ENCODE assay signal across 9 mouse cellular contexts in genomic region chr13:25727504-25728095, GRCm38 (mm10).
DNase-seq lines count a peak whose midpoint lies in the region; ATAC-seq and TF ChIP-seq lines count a peak whose summit lies in the region.
"Had no signal": no experiment of that assay in that cellular context is flagged by ENCODE, and none has a peak within 500 bp of the region (broad histone marks: within the 10 kb centered on the region; RNA-seq: fewer than 3 reads in every experiment).

No protein-coding gene starts in this region.

- no peak overlapping the region for H3K27ac ChIP-seq in heart, postnatal 0 days (ENCODE audit: low read depth)
- H3K27ac ChIP-seq in heart, embryonic 11.5 days (ENCODE audit: low read depth, low read length): no peak overlapping the region
- H3K27ac ChIP-seq in neural tube, embryonic 11.5 days (ENCODE audit: low read depth, low read length): no peak overlapping the region
- no peak overlapping the region for H3K27ac ChIP-seq in neural tube, embryonic 15.5 days (replicated peaks)
- no peak overlapping the region for H3K27ac ChIP-seq in embryonic facial prominence, embryonic 14.5 days (replicated peaks; ENCODE audit: low read depth, low read length)
- 0 out of 2 replicates have a peak overlapping the region, but pooled peaks have one; percentile 6 for H3K27ac ChIP-seq in midbrain, embryonic 14.5 days (replicated peaks; ENCODE audit: low read depth, low read length)
- H3K27ac ChIP-seq: macrophage had no signal

- WGBS in heart, postnatal 0 days: 29% methylated on average over 1 of the region's 1 CpGs
- 50% methylated on average over 1 of the region's 1 CpGs for WGBS in heart, embryonic 11.5 days (ENCODE audit: insufficient replicate concordance)
- 33% methylated on average over 1 of the region's 1 CpGs for WGBS in neural tube, embryonic 11.5 days
- 36% methylated on average over 1 of the region's 1 CpGs for WGBS in neural tube, embryonic 15.5 days
- 46% methylated on average over 1 of the region's 1 CpGs for WGBS in embryonic facial prominence, embryonic 14.5 days
- 6% methylated on average over 1 of the region's 1 CpGs for WGBS in midbrain, embryonic 14.5 days

- peak; percentile 63 for TF ChIP-seq CTCF in heart, postnatal 0 days (IDR thresholded peaks at IDR 0.05; ENCODE audit: low read depth)

- no peak overlapping the region for H3K4me3 ChIP-seq in heart, postnatal 0 days (ENCODE audit: low read depth, low read length)
- H3K4me3 ChIP-seq in heart, embryonic 11.5 days (ENCODE audit: low read depth, low read length): no peak overlapping the region
- no peak overlapping the region for H3K4me3 ChIP-seq in neural tube, embryonic 11.5 days (ENCODE audit: low read depth, low read length)
- H3K4me3 ChIP-seq in neural tube, embryonic 15.5 days (replicated peaks): no peak overlapping the region
- no peak overlapping the region for H3K4me3 ChIP-seq in embryonic facial prominence, embryonic 14.5 days (ENCODE audit: low read depth, low read length)
- no peak overlapping the region for H3K4me3 ChIP-seq in midbrain, embryonic 14.5 days (replicated peaks; ENCODE audit: low read depth, low read length)

- H3K4me1 ChIP-seq in heart, postnatal 0 days (ENCODE audit: control insufficient read depth, insufficient read depth): no peaks in the 10 kb centered on the region
- no peaks in the 10 kb centered on the region for H3K4me1 ChIP-seq in heart, embryonic 11.5 days (ENCODE audit: control insufficient read depth, insufficient read depth, low read length)
- H3K4me1 ChIP-seq in neural tube, embryonic 11.5 days (ENCODE audit: control insufficient read depth, insufficient read depth, low read length): peaks cover 6% of the 10 kb centered on the region; the same call in 1 of the 2 replicates
- H3K4me1 ChIP-seq in neural tube, embryonic 15.5 days: peaks cover 21% of the 10 kb centered on the region
- H3K4me1 ChIP-seq in embryonic facial prominence, embryonic 14.5 days (ENCODE audit: control insufficient read depth, insufficient read depth, low read length): peaks cover 7% of the 10 kb centered on the region; the same call in 1 of the 2 replicates
- H3K4me1 ChIP-seq in midbrain, embryonic 14.5 days (ENCODE audit: control insufficient read depth, insufficient read depth, low read length): peaks cover 22% of the 10 kb centered on the region

- H3K4me2 ChIP-seq in heart, postnatal 0 days (ENCODE audit: low read depth, low read length): no peak overlapping the region
- H3K4me2 ChIP-seq in heart, embryonic 11.5 days: no peak overlapping the region
- H3K4me2 ChIP-seq in neural tube, embryonic 11.5 days (ENCODE audit: low read depth): no peak overlapping the region
- H3K4me2 ChIP-seq in neural tube, embryonic 15.5 days: no peak overlapping the region
- H3K4me2 ChIP-seq in embryonic facial prominence, embryonic 14.5 days (ENCODE audit: low read depth, low read length): no peak overlapping the region
- H3K4me2 ChIP-seq in midbrain, embryonic 14.5 days (ENCODE audit: low read length): no peak overlapping the region

- no peak for ATAC-seq in heart, postnatal 0 days (ENCODE audit: insufficient read depth, low read depth)
- ATAC-seq in heart, embryonic 11.5 days (replicated peaks; ENCODE audit: insufficient number of reproducible peaks, low FRiP score, low TSS enrichment): no peak
- peak; percentile 45 for ATAC-seq in neural tube, embryonic 11.5 days (ENCODE audit: insufficient read depth, low FRiP score, low TSS enrichment)
- ATAC-seq in neural tube, embryonic 15.5 days (ENCODE audit: low FRiP score): no peak
- peak; percentile 72; the same call in 1 of the 2 replicates for ATAC-seq in embryonic facial prominence, embryonic 14.5 days (ENCODE audit: low read depth)
- peak; percentile 55; the same call in 1 of the 2 replicates for ATAC-seq in midbrain, embryonic 14.5 days (ENCODE audit: low FRiP score, low TSS enrichment)
- ATAC-seq in erythroid progenitor cell, adult 5-6 weeks (replicated peaks; ENCODE audit: low FRiP score, poor library complexity, severe bottlenecking): no peak

- TF ChIP-seq EP300 in heart, postnatal 0 days (IDR thresholded peaks at IDR 0.05; ENCODE audit: low read depth): no peak

- H3K36me3 ChIP-seq in heart, postnatal 0 days (replicated peaks; ENCODE audit: control insufficient read depth, insufficient read depth, low read length): no peaks in the 10 kb centered on the region
- no peaks in the 10 kb centered on the region for H3K36me3 ChIP-seq in heart, embryonic 11.5 days (ENCODE audit: control insufficient read depth, insufficient read depth, low read length)
- no peaks in the 10 kb centered on the region for H3K36me3 ChIP-seq in neural tube, embryonic 11.5 days (ENCODE audit: control insufficient read depth, insufficient read depth, low read length)
- H3K36me3 ChIP-seq in neural tube, embryonic 15.5 days: no peaks in the 10 kb centered on the region
- H3K36me3 ChIP-seq in embryonic facial prominence, embryonic 14.5 days (ENCODE audit: control insufficient read depth, insufficient read depth, low read length): no peaks in the 10 kb centered on the region
- no peaks in the 10 kb centered on the region for H3K36me3 ChIP-seq in midbrain, embryonic 14.5 days (ENCODE audit: control insufficient read depth, insufficient read depth, low read length)

- no peak for DNase-seq in heart, postnatal 0 days (ENCODE audit: low spot score)
- DNase-seq in neural tube, embryonic 11.5 days (ENCODE audit: low spot score): peak; percentile 61
- DNase-seq in embryonic facial prominence, embryonic 14.5 days (ENCODE audit: low spot score): peak; percentile 64
- DNase-seq in midbrain, embryonic 14.5 days: peak; percentile 75
- DNase-seq in thymus, postnatal 4 days: no peak

- no peaks in the 10 kb centered on the region for H3K27me3 ChIP-seq in heart, postnatal 0 days (ENCODE audit: control insufficient read depth, insufficient read depth, low read length)
- H3K27me3 ChIP-seq in heart, embryonic 11.5 days (ENCODE audit: control insufficient read depth, insufficient read depth, low read length): no peaks in the 10 kb centered on the region
- H3K27me3 ChIP-seq in neural tube, embryonic 11.5 days (ENCODE audit: control insufficient read depth, insufficient read depth, low read length): no peaks in the 10 kb centered on the region
- no peaks in the 10 kb centered on the region for H3K27me3 ChIP-seq in neural tube, embryonic 15.5 days (replicated peaks)
- H3K27me3 ChIP-seq in embryonic facial prominence, embryonic 14.5 days (replicated peaks; ENCODE audit: control insufficient read depth, insufficient read depth, low read length): no peaks in the 10 kb centered on the region
- H3K27me3 ChIP-seq in midbrain, embryonic 14.5 days (ENCODE audit: control insufficient read depth, insufficient read depth, low read length): no peaks in the 10 kb centered on the region

- no peak overlapping the region for H3K9ac ChIP-seq in heart, postnatal 0 days (replicated peaks; ENCODE audit: low read depth, low read length)
- H3K9ac ChIP-seq in heart, embryonic 11.5 days (ENCODE audit: low read depth, low read length): no peak overlapping the region
- H3K9ac ChIP-seq in neural tube, embryonic 11.5 days (ENCODE audit: low read length): no peak overlapping the region
- no peak overlapping the region for H3K9ac ChIP-seq in neural tube, embryonic 15.5 days (replicated peaks)
- no peak overlapping the region for H3K9ac ChIP-seq in embryonic facial prominence, embryonic 14.5 days (ENCODE audit: low read depth, low read length)
- no peak overlapping the region for H3K9ac ChIP-seq in midbrain, embryonic 14.5 days (replicated peaks; ENCODE audit: low read length)

- H3K9me3 ChIP-seq in heart, postnatal 0 days (replicated peaks; ENCODE audit: control insufficient read depth, low read length): no peaks in the 10 kb centered on the region
- no peaks in the 10 kb centered on the region for H3K9me3 ChIP-seq in heart, embryonic 11.5 days (replicated peaks; ENCODE audit: control insufficient read depth, low read length)
- H3K9me3 ChIP-seq in neural tube, embryonic 11.5 days (ENCODE audit: control insufficient read depth, low read length): no peaks in the 10 kb centered on the region
- H3K9me3 ChIP-seq in neural tube, embryonic 15.5 days (replicated peaks): no peaks in the 10 kb centered on the region
- H3K9me3 ChIP-seq in embryonic facial prominence, embryonic 14.5 days (ENCODE audit: control insufficient read depth, low read length): no peaks in the 10 kb centered on the region
- H3K9me3 ChIP-seq in midbrain, embryonic 14.5 days (ENCODE audit: control insufficient read depth, low read length): no peaks in the 10 kb centered on the region

Comparison
In these comparisons a context has a peak if more than half of its experiments do, and no peak if none do; other contexts are left out.
1. ATAC-seq: peak in neural tube, embryonic 11.5 days (single experiment), embryonic facial prominence, embryonic 14.5 days (single experiment) and midbrain, embryonic 14.5 days (single experiment); none in heart, postnatal 0 days (single experiment), heart, embryonic 11.5 days (single experiment), neural tube, embryonic 15.5 days (single experiment) and erythroid progenitor cell, adult 5-6 weeks (single experiment).
2. DNase-seq: peak in neural tube, embryonic 11.5 days (single experiment), embryonic facial prominence, embryonic 14.5 days (single experiment) and midbrain, embryonic 14.5 days (single experiment); none in heart, postnatal 0 days (single experiment) and thymus, postnatal 4 days (single experiment).